ENCODE assay signal across 8 mouse cellular contexts in the genomic region with DNA sequence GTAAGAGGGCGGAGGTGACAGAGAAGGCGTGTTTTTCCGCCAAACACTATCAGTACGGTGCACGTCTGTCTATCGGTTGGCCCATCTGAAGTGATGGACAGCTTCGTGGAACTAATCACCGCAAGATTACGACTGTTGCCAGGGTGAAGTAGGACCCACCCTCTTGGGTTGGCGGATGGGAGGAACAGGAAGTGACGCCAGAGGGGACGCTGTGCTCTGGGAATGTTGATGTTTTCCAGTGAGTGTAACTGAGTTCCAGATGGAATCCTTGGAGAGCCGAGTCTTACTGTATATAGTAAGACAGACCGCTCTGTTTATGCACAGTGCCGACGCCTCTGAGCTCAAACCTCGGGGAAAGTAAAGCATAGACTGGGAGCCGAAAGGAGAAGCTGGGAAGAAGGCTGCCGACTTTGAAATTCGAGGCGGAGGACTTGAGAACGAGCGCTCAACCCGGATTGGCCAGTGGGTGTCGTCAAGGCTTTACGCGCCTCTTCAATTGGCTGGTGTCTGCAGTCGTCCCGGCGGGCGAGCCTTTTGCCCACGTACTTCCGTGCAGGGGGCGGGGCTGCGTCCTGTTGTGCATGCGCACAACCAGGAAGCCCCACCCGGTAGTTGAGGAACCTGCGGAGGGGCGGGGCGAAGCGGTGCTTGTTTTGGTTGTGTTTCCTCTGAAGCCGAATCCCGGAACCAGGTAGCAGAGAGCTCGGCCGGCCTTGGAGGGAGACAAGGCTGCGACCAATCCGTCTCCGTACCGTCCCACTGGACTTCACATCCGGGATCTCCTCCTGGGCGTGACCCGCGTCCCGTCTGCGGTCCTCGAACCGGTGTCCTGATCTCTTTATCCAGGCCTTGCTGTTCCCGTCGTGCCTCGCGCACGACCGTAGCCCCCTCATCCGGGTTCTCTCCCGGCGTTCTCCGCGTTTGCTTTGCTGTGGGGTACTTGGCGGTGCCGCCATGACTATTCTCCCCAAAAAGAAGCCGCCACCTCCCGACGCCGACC. TPM values are rescaled to one million over a fixed set of nuclear protein-coding genes. Genes with fewer than 3 reads are reported as not detected.
DNase-seq lines count a peak whose midpoint lies in the region; ATAC-seq lines count a peak whose summit lies in the region.

Otud5 (plus strand) TSS at position 202 of the 1,000 bp plus-strand sequence.

- ATAC-seq in inflammation-experienced regulatory T-cells, adult 6 months, result peak; percentile 88
- ATAC-seq in megakaryocyte-erythroid progenitor cell, adult 5-6 weeks (replicated peaks; ENCODE audit: low FRiP score, low TSS enrichment, poor library complexity, severe bottlenecking), result peak; percentile 83

- peak; percentile 96 to 97 for DNase-seq in adrenal gland, adult (ENCODE audit: inconsistent age in 2 of 2, low spot score in 1 of 2)
- peak; percentile 94 for DNase-seq in embryo, embryonic 10.5 days (ENCODE audit: low spot score)
- peak; percentile 93 for DNase-seq in gastrocnemius, postnatal 14 days
- peak; percentile 92 to 96 for DNase-seq in left cerebral cortex, postnatal 10 days (ENCODE audit: extremely low spot score in 1 of 2, low spot score in 2 of 2)
- DNase-seq in right cerebral cortex, postnatal 25 days, result peak; percentile 92
- peak; percentile 90 to 91 for DNase-seq in urinary bladder, postnatal 4 days (ENCODE audit: low spot score in 2 of 2)

- intact Hi-C loops in gastrocnemius, postnatal 14 days (cut with DNase I; ENCODE audit: low total_unique reads), result no loop called here
- intact Hi-C loops in left cerebral cortex, postnatal 10 days (cut with DNase I), result no loop called here

RNA-seq across cellular contexts. Expression of gene Otud5, which starts in this region (rescaled TPM):
- 10 to 100 TPM; 16.8 to 19.1 TPM for total RNA-seq in gastrocnemius, postnatal 14 days (2021)
- 10 to 100 TPM; 18.2 to 34.2 (median 24.7) TPM for polyA plus RNA-seq in inflammation-experienced regulatory T-cells, adult 6 months (2017; shearing (Covaris generic))
- total RNA-seq in left cerebral cortex, postnatal 10 days (2021), result 10 to 100 TPM; 64.5 to 65.6 TPM
- 59.5 and 83.5 TPM in 2 replicates for total RNA-seq in megakaryocyte-erythroid progenitor cell, adult 5-6 weeks (2014; fragmentation: Nextera tagmentation)
- total RNA-seq in megakaryocyte-erythroid progenitor cell, adult 5-6 weeks (2017), result 50.0 and 64.6 TPM in 2 replicates

Comparison
In these comparisons a context has a peak if more than half of its experiments do, and no peak if none do; other contexts are left out.
1. Peak in every context shown above with its lines: DNase-seq and ATAC-seq.